Mouse (Mus musculus) monocyte, adult 5-6 weeks (primary cell): ENCODE data around the gene Kcnn4. TPM values are rescaled to one million over a fixed set of nuclear protein-coding genes. Genes with fewer than 3 reads are reported as not detected.

ENCODE experiments used
- ATAC-seq: fragments of 153-309, 156-312 bp; replicated peaks from 2 replicates; pipeline ENCODE4 v1.8.0; 2017; ENCODE audit warnings: mild to moderate bottlenecking; ENCODE audit not compliant: low TSS enrichment, insufficient number of reproducible peaks, severe bottlenecking, poor library complexity, low FRiP score
- total RNA-seq: library from RNA; stranded (forward); fragments of 200-1000, 200-491, 200-594 nt; gene quantifications from 3 replicates; pipeline ENCODE4 v1.2.3, GENCODE M21; 2017

The Kcnn4 gene
- total RNA-seq, 1 experiment from 2014 or later, result 11.5 TPM

DNA sequence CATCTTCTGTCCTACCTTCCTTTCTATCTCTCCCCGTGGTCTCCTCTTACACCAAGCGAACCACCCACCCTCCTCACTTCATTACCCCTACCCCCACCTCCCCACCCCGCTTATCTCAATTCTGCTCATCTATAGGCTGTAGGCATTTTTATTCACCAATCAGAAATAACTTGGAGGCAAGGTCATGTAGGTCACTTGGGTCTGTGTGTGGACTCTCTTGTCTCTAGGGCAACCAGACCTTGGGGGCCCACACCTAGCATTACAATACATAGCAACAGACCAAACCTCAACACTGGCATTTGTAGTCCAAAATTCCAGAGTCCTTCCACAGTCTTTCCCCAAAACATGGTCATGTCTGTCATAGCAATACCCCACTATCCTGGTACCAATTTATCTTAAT lies 40.8 kb downstream of the Kcnn4 start:
- no peak for ATAC-seq

DNA sequence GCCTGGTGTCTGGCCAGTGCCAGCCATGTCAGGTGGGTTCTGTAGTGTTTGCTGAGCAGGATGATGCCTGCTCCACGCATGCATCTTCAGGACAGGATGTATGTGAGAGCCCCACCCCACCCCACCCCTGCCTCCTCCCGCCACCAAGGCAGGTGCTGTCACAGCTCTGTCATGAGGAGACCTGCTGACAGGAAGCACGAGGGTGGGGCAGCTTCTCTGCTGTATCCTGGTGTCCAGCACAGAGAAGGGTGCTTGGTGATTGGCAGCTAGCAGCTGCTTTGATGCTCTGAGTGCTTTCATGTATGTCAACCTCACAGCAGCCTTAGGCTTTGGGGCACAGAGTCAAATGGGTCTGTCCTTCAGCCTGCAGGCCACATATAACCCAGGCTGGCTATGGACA lies 43.6 kb downstream of the Kcnn4 start:
- ATAC-seq, result peak; percentile 58

DNA sequence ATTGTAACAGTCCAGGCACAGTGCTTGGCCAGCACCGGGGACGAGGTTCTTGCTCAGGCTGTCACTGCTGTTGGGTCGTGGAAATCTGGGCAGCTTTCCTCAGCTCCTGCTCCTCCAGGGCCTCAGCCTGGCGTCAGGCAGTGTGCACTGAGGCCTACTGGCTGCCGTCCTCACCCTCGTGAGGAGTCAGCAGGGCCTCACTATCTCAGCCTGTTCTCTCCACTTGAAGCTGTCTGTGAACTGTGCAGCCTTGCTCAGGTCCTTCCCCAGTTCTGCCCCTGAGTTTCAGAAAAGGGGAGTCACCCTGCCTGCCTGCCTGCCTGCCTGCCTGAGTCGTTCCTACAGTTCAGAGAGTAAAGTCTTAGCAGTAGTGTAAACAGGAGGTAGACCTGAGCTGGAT lies 45.2 kb downstream of the Kcnn4 start:
- ATAC-seq, result no peak

DNA sequence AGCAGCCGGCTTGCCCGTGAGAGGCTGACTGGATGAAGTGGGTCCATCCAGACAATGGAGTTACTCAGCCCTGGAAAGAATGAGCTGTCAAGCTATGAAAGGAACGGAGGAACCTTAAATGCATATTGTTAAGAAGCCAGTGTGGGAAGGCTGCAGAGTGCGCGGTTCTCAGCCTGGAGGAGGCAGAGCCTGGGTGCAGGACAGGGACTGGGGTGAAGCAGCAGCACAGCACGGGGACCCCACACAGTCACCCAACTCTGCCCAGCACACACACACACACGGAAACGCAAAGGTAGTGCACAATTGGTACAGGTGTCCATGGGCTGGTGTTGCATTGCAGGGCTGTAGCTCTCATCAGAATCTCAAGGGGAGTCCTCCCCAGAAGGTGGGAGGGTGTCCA lies 49.5 kb downstream of the Kcnn4 start:
- no peak for ATAC-seq

DNA sequence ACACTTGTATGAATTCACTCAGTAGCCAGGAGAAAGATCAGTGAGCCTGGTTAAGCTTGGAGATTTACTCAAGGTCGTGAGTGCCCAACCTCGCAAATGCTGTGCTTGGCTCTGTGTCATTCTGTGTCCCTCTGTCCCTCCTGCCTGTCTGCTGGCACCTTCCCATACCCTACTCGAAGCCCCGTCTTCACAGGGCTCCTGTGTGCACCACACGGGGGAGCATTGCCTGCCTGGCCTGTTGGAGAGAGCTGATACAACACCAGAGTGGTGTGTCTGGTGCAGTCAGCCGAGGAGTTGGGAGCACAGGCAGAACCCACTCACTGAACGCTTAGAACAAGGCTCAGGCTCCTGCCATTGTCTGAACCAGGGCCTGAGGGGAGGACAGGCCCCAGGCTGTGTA lies 51.6 kb downstream of the Kcnn4 start:
- no peak for ATAC-seq

DNA sequence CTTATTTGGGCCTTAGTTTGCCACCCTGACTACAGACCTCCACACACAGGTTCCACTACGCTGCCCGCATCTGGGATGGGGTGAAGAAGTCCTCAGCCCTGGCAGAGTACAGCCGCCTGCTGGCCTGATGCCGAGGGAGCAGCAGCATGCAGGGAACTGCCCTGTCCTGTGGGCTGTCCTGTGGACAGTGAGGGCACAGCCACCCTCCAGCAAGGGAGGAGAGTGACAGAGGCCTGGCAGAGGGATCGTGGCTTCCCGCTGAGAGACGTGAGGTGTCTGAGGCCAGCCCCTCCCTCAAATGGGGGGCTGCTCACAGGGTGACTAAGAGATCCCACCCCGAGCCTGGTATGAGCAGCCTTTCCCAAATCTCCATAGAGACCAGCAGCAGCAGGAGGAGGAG lies 52.2 kb downstream of the Kcnn4 start:
- no peak for ATAC-seq

DNA sequence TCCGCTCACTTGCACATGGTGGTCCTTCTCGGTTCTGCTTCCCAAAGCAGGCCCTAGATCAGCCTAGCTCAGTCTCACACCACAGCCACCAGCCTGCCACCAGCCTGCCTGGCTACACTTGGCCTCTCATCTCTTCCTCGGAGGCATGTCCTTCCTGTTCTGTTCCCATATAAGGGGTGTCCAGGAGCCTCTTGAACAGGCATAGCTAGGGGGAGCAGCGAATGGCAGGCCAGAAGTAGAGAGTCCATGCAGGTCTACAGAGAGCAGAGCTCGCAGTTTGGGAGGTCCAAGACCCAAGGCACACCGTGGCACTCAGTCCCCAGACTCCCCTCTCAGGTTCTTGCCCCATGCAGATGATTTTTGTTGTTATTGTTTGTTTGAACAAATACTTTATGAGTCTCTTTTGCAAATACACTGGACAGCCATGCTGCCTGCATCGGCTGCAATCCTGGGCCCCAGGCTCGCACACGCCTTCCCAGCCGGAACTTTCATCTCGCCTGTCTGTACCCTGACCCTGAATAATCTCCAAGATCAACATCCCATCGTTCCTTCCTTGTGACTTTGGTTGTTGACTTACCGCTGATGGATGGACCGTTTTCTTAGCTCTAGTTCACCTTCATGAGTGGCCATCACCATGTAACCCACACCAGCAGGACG lies 53.2 kb downstream of the Kcnn4 start:
- ATAC-seq, result no peak

DNA sequence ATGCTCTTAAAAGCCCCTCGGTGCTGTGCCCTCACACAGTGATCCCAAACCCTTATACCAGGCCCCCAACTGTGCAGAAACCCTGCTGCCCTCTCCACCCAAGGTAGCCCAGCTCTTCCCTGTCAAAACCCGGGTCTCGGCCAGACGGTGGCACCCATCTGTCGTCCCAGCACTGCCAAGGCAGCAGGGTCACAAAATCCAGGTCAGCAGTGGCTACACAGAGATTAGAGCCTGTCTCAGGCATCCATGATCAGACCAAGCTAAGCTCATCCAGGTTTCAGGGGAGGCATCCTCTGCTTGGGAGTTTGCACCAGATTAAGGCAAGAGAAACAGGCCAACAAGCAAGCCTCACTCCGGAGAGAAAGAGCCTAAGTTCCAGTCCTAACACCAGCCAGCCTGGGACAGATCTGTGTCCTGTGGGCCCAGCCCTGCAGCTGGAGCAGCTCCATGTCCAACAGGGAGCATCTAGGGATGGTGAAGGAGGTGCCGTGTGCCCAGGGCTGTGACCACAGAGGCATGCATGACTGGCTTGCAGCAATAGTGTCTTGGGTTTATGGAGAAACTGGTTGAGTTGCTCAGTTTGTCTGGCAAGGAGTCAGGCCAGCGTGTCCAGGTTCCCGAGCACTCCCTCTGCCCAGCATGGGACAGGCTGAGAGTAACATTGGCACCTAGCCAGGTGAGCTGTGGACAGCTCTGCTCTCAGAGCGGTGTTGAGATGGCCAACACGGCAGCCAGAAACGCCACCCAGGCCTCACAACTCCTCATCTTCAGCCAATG lies 54.1 kb downstream of the Kcnn4 start:
- no peak for ATAC-seq

DNA sequence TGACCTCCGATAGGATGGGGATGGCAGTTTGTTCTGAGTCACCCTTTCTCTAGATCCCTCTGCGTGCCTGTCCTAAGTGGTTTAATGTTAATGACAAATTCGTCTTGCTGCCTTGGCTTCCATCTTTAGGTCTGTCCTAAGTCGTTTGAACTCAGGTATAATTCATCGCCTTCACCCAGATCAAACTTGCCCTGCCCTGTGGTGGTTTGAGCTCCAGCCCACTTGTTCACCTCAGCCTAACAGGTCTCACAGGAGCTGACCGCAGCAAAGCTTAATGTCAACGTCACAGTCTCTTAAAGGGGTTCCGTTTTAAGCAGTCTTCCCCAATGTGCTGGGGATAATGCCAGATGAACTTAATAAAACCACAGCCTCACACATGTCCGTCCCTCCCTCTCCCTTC lies 55.9 kb downstream of the Kcnn4 start:
- ATAC-seq, result no peak

DNA sequence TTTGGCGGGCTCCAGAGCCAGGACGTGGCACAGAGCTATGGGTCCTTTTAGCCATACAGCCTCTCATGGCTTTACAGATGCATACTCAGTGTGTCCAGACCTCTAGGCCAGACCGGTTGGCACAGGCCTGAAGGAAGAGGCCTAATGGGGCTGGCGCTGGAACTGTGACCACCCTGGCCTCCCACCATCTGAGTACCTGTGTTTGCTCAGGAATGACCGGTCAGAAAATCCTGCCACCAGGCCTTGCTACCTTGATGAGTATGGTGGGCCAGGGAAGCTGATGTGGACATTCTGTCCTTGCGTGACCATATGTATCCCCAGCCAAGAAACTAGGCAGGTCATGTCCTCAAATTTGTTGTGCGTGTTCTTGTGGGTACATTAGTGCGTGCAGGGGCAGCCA lies 57.1 kb downstream of the Kcnn4 start:
- no peak for ATAC-seq

DNA sequence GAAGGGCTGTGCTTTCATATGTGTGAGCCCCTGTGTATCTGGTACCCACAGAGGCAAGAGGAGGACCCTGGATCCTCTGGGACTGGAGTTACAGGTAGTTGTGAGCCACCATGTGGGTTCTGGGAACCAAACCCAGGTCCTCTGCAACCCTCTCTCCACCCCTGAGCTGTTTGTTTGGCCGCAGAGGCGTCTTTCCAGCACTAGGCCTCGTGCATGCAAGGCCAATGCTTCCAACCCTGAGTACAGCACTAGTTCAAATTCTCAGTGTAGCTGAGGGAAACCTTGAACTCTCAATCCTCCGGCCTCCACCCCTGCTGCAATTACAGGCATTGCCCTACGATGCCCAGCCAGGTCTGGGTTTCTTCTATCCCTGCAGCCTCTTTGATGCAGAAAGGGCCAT lies 58.7 kb downstream of the Kcnn4 start:
- ATAC-seq, result no peak

DNA sequence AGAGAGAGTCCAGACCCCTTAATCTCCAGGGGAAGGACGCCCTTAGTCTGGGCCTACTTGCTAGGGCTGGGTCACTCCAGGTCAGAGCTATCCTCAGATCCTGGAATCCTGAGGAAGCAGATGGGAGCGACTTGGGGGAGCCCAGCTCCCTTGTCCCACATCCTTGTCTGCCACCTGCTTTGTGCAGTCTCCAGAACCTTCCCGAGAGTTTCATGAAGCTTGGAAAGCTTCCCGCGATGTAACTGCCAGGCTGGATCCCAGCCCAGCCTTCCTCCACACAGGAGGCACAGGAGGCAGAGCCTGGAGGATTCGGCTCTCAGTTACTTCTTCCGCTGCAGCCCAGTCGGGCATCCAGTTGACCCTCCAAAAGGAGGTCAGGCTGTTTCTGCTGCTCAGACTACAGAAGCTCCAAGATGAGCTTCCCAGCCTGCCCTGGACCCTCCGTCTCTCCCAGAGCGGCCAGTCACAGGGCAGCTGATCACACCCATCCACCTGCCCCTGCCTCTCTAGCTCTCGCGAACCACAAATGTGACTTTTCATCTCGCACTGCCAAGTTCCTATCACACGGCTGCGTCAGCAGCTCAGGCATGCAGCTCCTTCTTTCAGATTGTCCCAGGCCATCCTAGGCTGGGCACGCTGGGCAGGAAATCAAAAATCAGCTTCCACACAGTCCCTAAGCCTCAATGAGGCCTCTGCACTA lies 59.5 kb downstream of the Kcnn4 start:
- 0 out of 2 replicates have a peak, but pooled peaks have one; percentile 7 for ATAC-seq

DNA sequence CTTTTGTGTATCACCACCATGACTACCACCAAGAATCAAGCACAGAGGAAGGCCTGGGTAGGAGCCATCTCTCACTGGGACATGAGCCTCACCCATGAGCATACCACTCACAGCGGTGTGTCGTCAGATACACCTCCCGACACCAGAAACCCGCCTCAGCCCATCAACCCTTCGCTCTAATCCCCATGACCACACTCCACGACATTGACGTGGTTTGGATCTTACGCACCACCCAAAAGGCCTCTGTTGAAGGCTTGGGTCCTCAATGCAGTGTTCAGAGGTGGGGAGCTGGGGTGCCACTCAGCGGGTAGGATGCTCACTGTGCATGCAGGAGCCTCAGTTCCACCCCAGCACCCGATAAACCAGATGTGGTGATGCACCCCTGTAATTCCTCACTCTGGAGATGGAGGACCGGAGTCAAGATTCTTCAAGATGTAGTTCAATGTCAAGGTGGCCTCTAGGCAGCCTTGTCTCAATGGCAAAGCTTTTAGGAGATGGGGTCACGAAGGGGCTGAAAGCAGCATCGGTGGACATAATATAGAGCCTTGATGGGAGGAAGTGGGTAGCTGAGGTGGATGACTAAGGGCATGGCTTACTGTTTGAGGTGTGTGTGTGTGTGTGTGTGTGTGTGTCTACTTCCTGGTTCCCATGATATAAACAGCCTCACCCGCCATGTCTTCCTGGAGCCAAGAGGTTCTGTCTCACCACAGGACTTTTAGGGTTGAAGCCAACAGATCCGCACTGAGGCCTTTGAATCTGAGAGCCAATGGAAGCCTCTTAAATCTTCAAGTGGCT lies 60.7 kb downstream of the Kcnn4 start:
- no peak for ATAC-seq

DNA sequence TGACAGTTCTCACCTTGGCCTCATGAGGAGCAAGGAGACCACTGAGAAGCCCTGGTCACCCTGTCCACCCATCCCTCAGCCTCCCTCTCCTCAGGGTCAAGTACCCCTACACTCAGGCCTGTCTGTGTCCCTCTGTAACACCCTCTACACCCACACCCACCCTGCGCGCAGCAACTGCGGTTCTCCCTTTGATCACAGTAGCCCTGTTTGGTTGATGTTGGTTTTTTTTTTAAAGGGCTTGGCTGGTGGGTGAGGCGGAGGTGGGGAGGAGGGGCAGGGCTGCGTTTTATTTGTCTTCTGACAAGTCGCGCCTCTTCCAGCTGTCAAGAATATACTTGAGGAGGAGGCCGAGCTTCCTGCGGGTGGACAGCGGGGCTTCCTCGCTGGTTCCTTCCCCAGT lies 61.6 kb downstream of the Kcnn4 start:
- ATAC-seq, result no peak

DNA sequence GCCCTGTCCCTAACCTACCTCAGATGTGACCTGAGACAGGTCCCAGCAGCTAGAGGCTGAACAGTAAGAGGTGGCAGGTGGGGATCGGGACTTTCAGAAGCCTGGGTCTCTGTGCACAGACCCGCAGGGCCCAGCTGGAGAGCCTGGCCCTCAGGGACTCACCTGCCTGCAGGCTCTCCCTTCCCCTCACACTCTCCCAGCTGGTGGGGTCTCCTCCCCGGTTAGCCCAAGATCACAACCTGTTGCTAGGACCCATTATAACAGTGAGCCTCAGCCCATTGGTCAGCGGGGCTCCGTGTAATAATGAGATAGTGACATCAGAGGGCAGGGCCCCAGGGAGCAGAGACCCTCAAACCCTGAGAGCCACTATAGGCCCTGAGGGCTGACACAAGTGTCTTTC lies 65.2 kb downstream of the Kcnn4 start:
- ATAC-seq, result no peak

Other genes with a start within 250 kb of the Kcnn4 start
- 4.9 to 11.2 TPM (median 7.6 TPM) in 3 replicates for gene Zfp235, start 236.1 kb upstream of the Kcnn4 start, total RNA-seq
- 0.68 TPM in 1 of 3 replicates, not detected in the others for gene Zfp114, start 195.2 kb upstream of the Kcnn4 start, total RNA-seq
- 1.7 to 4.3 TPM (median 2.3 TPM) in 3 replicates for gene Zfp111, start 158.8 kb upstream of the Kcnn4 start, total RNA-seq
- gene Zfp109, start 132.7 kb upstream of the Kcnn4 start, total RNA-seq, result 1.6 to 2.7 TPM (median 1.8 TPM) in 3 replicates
- 0.87 to 1.5 TPM in 2 of 3 replicates, not detected in the other for gene Zfp108, start 115.5 kb upstream of the Kcnn4 start, total RNA-seq
- gene Zfp93, start 99.8 kb upstream of the Kcnn4 start, total RNA-seq, result 1.4 TPM in 1 of 3 replicates, not detected in the others
- gene Zfp61, start 69.0 kb upstream of the Kcnn4 start, total RNA-seq, result 4.6 to 11.1 TPM (median 5.2 TPM) in 3 replicates
- 2.4 to 4.6 TPM (median 4.5 TPM) in 3 replicates for gene Zfp94, start 53.6 kb upstream of the Kcnn4 start, total RNA-seq
- 2.3 TPM in 1 of 3 replicates, not detected in the others for gene Tescl, start 36.3 kb upstream of the Kcnn4 start, total RNA-seq
- gene Lypd5, start 21.1 kb upstream of the Kcnn4 start, total RNA-seq, result not detected in 3 replicates
- 20.1 to 30.8 TPM (median 22.6 TPM) in 3 replicates for gene Smg9, start 29.4 kb downstream of the Kcnn4 start, total RNA-seq
- gene Irgc1, start 82.0 kb downstream of the Kcnn4 start, total RNA-seq, result 1.7 TPM in 1 of 3 replicates, not detected in the others
- gene Plaur, start 92.2 kb downstream of the Kcnn4 start, total RNA-seq, result 286 to 300 TPM (median 297 TPM) in 3 replicates
- not detected in 3 replicates for gene Cadm4, start 111.8 kb downstream of the Kcnn4 start, total RNA-seq
- 0.95 TPM in 1 of 3 replicates, not detected in the others for gene Zfp428, start 136.7 kb downstream of the Kcnn4 start, total RNA-seq
- 1.1 TPM in 1 of 3 replicates, not detected in the others for gene AC161166.1, start 142.2 kb downstream of the Kcnn4 start, total RNA-seq
- 2.5 to 6.9 TPM (median 2.9 TPM) in 3 replicates for gene Irgq, start 160.4 kb downstream of the Kcnn4 start, total RNA-seq
- not detected in 3 replicates for gene Pinlyp, start 175.9 kb downstream of the Kcnn4 start, total RNA-seq
- gene Xrcc1, start 176.0 kb downstream of the Kcnn4 start, total RNA-seq, result 18.0 to 42.4 TPM (median 29.6 TPM) in 3 replicates
- 4.8 to 9.7 TPM (median 7.9 TPM) in 3 replicates for gene Ethe1, start 217.3 kb downstream of the Kcnn4 start, total RNA-seq
- not detected in 3 replicates for gene Zfp575, start 217.4 kb downstream of the Kcnn4 start, total RNA-seq
- gene Phldb3, start 240.5 kb downstream of the Kcnn4 start, total RNA-seq, result 7.5 to 10.6 TPM (median 9.6 TPM) in 3 replicates